Mouse (Mus musculus) heart, postnatal 0 days (tissue): ENCODE measurements at regions not wholly inside any gene's neighbourhood (a gene's known extent, or its start where the extent isn't known, plus 50 kb on each side); places are given as distances from the start of the nearest gene placed in this dataset.

Experiments
- CTCF ChIP-seq: IDR thresholded peaks from 2 replicates; pipeline ENCODE4 v1.5.1; 2016; ENCODE audit warnings: antibody characterized with exemption, control low read depth, low read depth
- EP300 ChIP-seq: IDR thresholded peaks from 2 replicates; pipeline ENCODE4 v1.6.1; 2016; ENCODE audit warnings: antibody characterized with exemption, low read depth

DNA sequence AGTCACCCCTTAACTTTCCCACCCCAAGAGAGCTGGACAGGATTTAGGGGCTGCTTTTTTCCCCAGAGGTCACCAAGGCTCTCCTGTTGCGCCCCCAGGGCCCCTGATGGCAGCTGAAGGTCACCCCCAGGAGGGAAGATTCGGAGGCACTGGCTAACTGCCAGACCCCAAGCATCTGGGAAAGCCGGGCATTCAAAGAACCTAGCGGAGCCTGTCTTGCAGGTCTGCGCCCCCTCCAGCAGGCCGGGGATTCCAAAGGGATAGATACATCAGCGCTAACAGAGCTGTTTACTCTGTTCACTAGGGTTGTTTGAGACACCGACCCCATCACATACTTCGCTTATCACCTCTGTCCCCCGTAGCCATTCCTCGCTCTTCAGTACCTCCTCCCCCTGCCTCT, 154.6 kb upstream of the Usp9x start:
- TF ChIP-seq EP300, result no peak
- TF ChIP-seq CTCF, result no peak
